Mouse (Mus musculus) gonadal fat pad, adult 2 months (tissue): ENCODE results near the gene Oas1g. TPM values are rescaled to one million over a fixed set of nuclear protein-coding genes. Genes with fewer than 3 reads are reported as not detected.

Source experiments
- polyA plus RNA-seq: library from polyadenylated mRNA; depleted of rRNA; stranded (reverse); fragments of >200 nt; gene quantifications from 2 replicates; pipeline ENCODE4 v1.2.3, GENCODE M21; 2012; rRNA removed

Oas1g gene
- polyA plus RNA-seq, 1 experiment, result 3.0 TPM

Other genes starting within 250 kb of the Oas1g start
- 0.57 and 0.95 TPM in 2 replicates for gene Rasal1, start 238.8 kb downstream of the Oas1g start, polyA plus RNA-seq
- 6.1 and 7.0 TPM in 2 replicates for gene Dtx1, start 175.7 kb downstream of the Oas1g start, polyA plus RNA-seq
- gene Oas2, start 137.8 kb downstream of the Oas1g start, polyA plus RNA-seq, result 3.4 and 5.4 TPM in 2 replicates
- 0.58 and 0.72 TPM in 2 replicates for gene Oas3, start 110.0 kb downstream of the Oas1g start, polyA plus RNA-seq
- not detected in 2 replicates for gene Oas1e, start 92.1 kb downstream of the Oas1g start, polyA plus RNA-seq
- 2.7 and 4.1 TPM in 2 replicates for gene Oas1c, start 75.1 kb downstream of the Oas1g start, polyA plus RNA-seq
- 0.08 TPM in 1 of 2 replicates, not detected in the other for gene Oas1f, start 40.2 kb downstream of the Oas1g start, polyA plus RNA-seq
- not detected in 2 replicates for gene Oas1h, start 26.2 kb downstream of the Oas1g start, polyA plus RNA-seq
- 4.3 and 5.6 TPM in 2 replicates for gene Oas1a, start 19.9 kb upstream of the Oas1g start, polyA plus RNA-seq
- gene Oas1d, start 26.9 kb upstream of the Oas1g start, polyA plus RNA-seq, result not detected in 2 replicates
- gene Rph3a, start 122.5 kb upstream of the Oas1g start, polyA plus RNA-seq, result not detected in 2 replicates